Comparison of ENCODE assay signal across 11 mouse cellular contexts in the genomic region with DNA sequence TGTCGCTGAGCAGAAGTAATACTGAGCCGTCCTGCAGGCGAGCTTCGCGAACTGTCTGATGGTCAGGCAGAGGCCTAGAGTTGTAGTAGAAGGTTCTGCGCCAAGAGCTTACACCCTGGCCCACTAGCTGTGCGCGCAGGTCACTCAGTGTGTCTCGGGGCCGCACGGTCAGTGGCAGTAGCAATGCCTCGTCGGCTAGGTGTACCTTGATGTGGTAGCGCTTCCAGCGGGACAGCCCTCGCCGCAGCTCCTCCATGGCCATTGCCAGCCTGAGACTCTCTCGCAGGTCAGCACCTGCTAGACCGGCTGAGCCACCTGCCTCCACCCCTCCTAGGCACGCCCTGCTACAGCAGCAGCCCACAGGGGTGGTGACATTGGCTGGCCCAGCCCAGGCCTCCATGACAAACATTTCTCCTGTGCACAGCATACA. TPM values are rescaled to one million over a fixed set of nuclear protein-coding genes. Genes with fewer than 3 reads are reported as not detected.
DNase-seq lines count a peak whose midpoint lies in the region; ATAC-seq lines count a peak whose summit lies in the region.
"Had no signal": no experiment of that assay in that cellular context is flagged by ENCODE, and none has a peak within 500 bp of the region (broad histone marks: within the 10 kb centered on the region; RNA-seq: fewer than 3 reads in every experiment).

TSS of gene Gm20219 (minus strand) at position 266 of the 430 bp plus-strand sequence.

- ATAC-seq in heart, embryonic 11.5 days (replicated peaks; ENCODE audit: insufficient number of reproducible peaks, low FRiP score, low TSS enrichment) = no peak
- ATAC-seq in kidney, embryonic 16.5 days (ENCODE audit: low FRiP score, low TSS enrichment) = peak; percentile 76

- peak; percentile 88 for DNase-seq in heart, adult 11 months
- peak; percentile 40 for DNase-seq in R1 (ENCODE audit: low read depth, low spot score)
- peak; percentile 68 for DNase-seq in lung, postnatal 10 days
- no peak for DNase-seq in adipocyte (ENCODE audit: low spot score)
- DNase-seq in adrenal gland, postnatal 14 days = no peak
- no peak for DNase-seq in spleen, adult 12 weeks (ENCODE audit: low spot score)
- DNase-seq: gastrocnemius, postnatal 25 days had no signal

- H3K4me2 ChIP-seq in heart, embryonic 11.5 days = no peak within 1 kb of the TSS
- H3K4me2 ChIP-seq in kidney, embryonic 16.5 days (replicated peaks; ENCODE audit: low read depth, low read length) = no peak within 1 kb of the TSS
- H3K4me2 ChIP-seq: neural tube, embryonic 15.5 days had no signal

- H3K4me3 ChIP-seq in heart, embryonic 11.5 days (ENCODE audit: low read depth, low read length) = no peak within 1 kb of the TSS
- H3K4me3 ChIP-seq in kidney, embryonic 16.5 days (ENCODE audit: low read length) = no peak within 1 kb of the TSS
- H3K4me3 ChIP-seq: neural tube, embryonic 15.5 days had no signal

- no peaks in the 10 kb centered on the region for H3K27me3 ChIP-seq in heart, embryonic 11.5 days (ENCODE audit: control insufficient read depth, insufficient read depth, low read length)
- no peaks in the 10 kb centered on the region for H3K27me3 ChIP-seq in kidney, embryonic 16.5 days (ENCODE audit: insufficient read depth, low read length)
- H3K27me3 ChIP-seq: neural tube, embryonic 15.5 days had no signal

- no peaks in the 10 kb centered on the region for H3K4me1 ChIP-seq in heart, embryonic 11.5 days (ENCODE audit: control insufficient read depth, insufficient read depth, low read length)
- no peaks in the 10 kb centered on the region for H3K4me1 ChIP-seq in kidney, embryonic 16.5 days (ENCODE audit: insufficient read depth, low read length)

- no peaks in the 10 kb centered on the region for H3K9me3 ChIP-seq in heart, embryonic 11.5 days (replicated peaks; ENCODE audit: control insufficient read depth, low read length)
- H3K9me3 ChIP-seq in kidney, embryonic 16.5 days (ENCODE audit: low read length) = 0 out of 2 replicates have a peak, but pooled peaks cover 3% of the 10 kb centered on the region
- H3K9me3 ChIP-seq: neural tube, embryonic 15.5 days had no signal

- H3K36me3 ChIP-seq in heart, embryonic 11.5 days (ENCODE audit: control insufficient read depth, insufficient read depth, low read length) = no peaks in the 10 kb centered on the region
- H3K36me3 ChIP-seq in kidney, embryonic 16.5 days (ENCODE audit: insufficient read depth, low read length) = no peaks in the 10 kb centered on the region
- H3K36me3 ChIP-seq: neural tube, embryonic 15.5 days had no signal

- H3K9ac ChIP-seq in heart, embryonic 11.5 days (ENCODE audit: low read depth, low read length) = no peak within 1 kb of the TSS
- no peak within 1 kb of the TSS for H3K9ac ChIP-seq in kidney, embryonic 16.5 days (replicated peaks; ENCODE audit: low read length)
- H3K9ac ChIP-seq: liver, embryonic 14.5 days; neural tube, embryonic 15.5 days had no signal

- H3K27ac ChIP-seq in heart, embryonic 11.5 days (ENCODE audit: low read depth, low read length) = no peak within 1 kb of the TSS
- no peak within 1 kb of the TSS for H3K27ac ChIP-seq in kidney, embryonic 16.5 days (ENCODE audit: low read length)
- H3K27ac ChIP-seq: liver, embryonic 14.5 days had no signal

- 67% methylated on average over 20 of the region's 20 CpGs for WGBS in heart, embryonic 11.5 days (ENCODE audit: insufficient replicate concordance)
- WGBS in kidney, embryonic 16.5 days = 71% methylated on average over 20 of the region's 20 CpGs

RNA-seq across cellular contexts. Expression of gene Gm20219, which starts in this region (rescaled TPM):
- polyA plus RNA-seq in heart, embryonic 11.5 days (2014; fragmentation: Nextera tagmentation; extraction: Ambion mirVana) = 0.28 and 0.62 TPM in 2 replicates
- 1.8 and 2.4 TPM in 2 replicates for polyA plus RNA-seq in kidney, embryonic 16.5 days (2015; fragmentation: Nextera tagmentation; extraction: Ambion mirVana)
- total RNA-seq in adrenal gland, postnatal 14 days (2021) = 0.70 and 1.3 TPM in 2 replicates

Comparison
In these comparisons a context has a peak if more than half of its experiments do, and no peak if none do; other contexts are left out.
1. DNase-seq: peak in heart, adult 11 months (single experiment), R1 (single experiment) and lung, postnatal 10 days (single experiment); none in adipocyte (single experiment), adrenal gland, postnatal 14 days (single experiment) and spleen, adult 12 weeks (single experiment).